Mouse (Mus musculus): Measurements from ENCODE around the gene Evi5l.
A peak's percentile ranks its signal among the peaks of the same experiment; 100 is the strongest.

The Evi5l gene

DNA sequence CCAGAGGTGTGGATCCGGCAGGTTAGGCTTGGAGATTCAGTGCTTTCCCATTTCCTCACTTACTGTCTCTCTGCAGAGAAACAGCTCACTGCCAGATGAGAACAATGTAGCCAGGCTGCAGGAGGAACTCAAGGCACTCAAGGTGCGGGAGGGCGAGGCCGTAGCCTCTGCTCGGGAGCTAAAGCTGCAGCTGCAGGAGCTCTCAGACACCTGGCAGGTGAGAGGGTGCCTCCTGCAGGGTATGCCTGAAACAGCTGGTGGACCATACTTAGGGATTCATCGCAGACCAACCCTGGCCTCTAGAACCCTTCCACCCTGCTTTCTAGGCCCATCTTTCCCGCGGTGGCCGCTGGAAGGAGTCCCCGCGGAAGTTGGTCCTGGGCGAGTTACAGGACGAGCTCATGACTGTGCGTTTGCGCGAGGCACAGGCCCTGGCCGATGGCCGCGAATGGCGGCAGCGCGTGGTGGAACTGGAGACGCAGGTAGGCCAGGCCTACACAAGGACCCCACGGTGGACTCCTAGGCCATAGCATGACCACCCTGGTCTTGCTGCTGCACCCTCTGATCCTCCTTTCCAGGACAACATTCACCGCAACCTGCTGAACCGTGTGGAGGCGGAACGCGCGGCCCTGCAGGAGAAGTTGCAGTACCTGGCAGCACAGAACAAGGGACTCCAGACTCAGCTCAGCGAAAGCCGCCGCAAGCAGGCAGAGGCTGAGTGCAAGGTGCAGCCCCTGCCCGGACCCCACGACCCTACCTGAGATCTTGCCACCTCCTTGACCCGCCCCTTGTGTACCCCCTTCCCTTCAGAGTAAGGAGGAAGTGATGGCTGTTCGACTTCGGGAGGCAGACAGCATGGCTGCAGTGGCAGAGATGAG lies 39.1 kb downstream of the Evi5l start:
- no peak for DNase-seq (ENCODE audit: low read depth, low spot score)

GRCm38 (mm10) chr8:4206182-4207015 lies 40.0 kb downstream of the Evi5l start:
- no peak for DNase-seq (ENCODE audit: low read depth, low spot score)

DNA sequence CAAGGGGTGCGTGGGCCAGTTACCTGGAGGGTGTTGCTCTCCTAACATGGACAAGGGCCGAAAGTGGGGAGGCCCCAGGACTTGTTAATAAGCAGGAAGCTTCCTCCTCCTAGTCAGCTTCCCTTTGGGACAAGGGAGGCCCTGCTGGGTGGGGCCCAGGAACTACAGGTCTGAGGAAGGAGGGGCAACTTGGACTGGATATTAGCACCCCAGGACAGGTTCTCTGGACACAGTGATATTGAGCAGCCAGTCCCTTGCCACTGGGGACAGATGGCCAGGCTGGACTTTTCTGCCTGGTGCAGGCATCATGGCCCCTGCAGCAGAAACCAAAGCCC lies 40.6 kb downstream of the Evi5l start:
- no peak for DNase-seq (ENCODE audit: low read depth, low spot score)

DNA sequence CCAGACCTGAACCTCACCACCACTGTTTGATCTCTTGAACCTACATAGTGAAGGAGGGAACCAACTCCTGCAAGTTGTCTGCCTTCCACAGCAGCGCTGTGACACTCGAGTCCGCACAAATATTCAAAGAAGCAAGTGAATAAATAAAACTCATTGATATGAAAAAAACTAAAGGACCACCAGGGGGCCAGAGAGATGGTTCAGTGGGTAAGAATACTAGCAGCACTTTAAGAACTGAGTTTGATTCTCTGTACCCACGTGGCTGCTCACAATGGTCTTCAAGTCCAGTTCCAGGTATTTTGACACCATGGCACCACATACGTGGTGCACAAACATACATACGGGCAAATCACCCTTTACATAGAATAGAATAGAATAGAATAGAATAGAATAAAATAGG lies 44.7 kb downstream of the Evi5l start:
- no peak for DNase-seq (ENCODE audit: low read depth, low spot score)

GRCm38 (mm10) chr8:4212809-4213209 lies 46.4 kb downstream of the Evi5l start:
- no peak for DNase-seq (ENCODE audit: low read depth, low spot score)

DNA sequence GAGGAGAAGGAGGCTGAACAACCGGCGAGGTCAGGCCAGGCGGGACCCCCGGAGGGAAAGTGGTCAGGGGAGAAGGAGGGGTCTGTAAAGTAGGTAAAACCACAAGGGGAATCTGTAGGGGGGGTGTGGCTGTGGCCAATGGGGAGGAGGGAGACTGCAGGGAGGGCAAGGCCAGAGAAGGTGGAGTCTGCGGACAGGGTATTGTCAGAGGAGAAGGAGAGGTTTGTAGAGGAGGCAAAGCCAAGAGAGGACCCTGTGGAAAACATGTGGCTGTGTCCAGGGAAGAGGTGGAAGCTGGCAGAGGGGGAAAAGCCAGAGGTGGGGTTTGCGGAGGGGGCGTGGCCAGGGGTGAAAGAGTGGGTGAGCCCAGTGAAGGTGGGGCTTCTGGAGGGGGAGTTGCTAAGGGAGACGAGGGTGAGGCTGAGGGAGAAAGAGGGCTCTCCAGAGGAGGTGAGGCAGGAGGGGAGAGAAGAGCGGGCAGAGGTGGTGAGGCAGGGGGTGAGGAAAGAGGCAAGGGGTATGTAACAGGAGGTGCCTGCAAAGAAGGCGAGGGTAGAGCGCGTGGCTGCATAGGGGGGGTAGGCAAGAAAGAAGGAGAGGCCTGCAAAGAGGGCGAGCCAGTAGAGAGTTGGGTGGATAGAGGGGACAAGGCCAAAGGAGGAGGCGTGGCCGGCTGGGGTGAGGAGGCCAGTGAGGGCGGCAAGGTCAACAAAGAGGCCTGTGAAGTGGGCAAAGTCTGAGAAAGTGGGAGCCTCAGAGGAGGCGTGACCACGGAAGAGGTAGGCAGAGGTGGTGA lies 47.0 kb downstream of the Evi5l start:
- DNase-seq (ENCODE audit: low read depth, low spot score): no peak

- DNase-seq (ENCODE audit: low read depth, low spot score): no peak
Observed at GRCm38 (mm10) chr8:4214006-4214980, 47.9 kb downstream of the Evi5l start.

DNA sequence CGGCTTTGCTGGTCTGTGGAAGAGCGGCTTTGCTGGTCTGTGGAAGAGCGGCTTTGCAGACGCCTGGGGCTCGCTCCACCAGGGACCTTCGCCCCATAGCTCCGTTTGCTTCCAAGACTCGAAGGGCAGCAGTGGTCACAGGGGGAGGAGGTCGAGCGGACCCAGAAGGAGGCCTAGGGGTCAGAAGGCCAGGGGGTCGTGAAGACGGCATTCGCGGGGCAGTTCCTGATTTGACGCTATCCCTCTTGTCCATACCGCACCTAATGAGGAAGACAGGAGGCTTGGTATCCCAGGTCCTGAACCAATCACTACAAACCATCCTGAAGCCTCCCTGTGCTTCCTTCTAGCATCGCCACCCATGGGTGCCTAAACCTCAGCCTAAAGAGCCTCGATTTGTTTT lies 49.9 kb downstream of the Evi5l start:
- DNase-seq (ENCODE audit: low read depth, low spot score): no peak

GRCm38 (mm10) chr8:4216791-4217621 lies 50.6 kb downstream of the Evi5l start, which contains the start of gene Prr36:
Prr36 (minus strand) TSS chr8:4217459.
- DNase-seq (ENCODE audit: low read depth, low spot score): peak; percentile 71

GRCm38 (mm10) chr8:4219617-4220016 lies 53.2 kb downstream of the Evi5l start:
- DNase-seq (ENCODE audit: low read depth, low spot score): no peak

- no peak for DNase-seq (ENCODE audit: low read depth, low spot score)
Observed at GRCm38 (mm10) chr8:4222059-4222458, 55.7 kb downstream of the Evi5l start.

GRCm38 (mm10) chr8:4226323-4226722 lies 60.0 kb downstream of the Evi5l start:
- no peak for DNase-seq (ENCODE audit: low read depth, low spot score)

DNA sequence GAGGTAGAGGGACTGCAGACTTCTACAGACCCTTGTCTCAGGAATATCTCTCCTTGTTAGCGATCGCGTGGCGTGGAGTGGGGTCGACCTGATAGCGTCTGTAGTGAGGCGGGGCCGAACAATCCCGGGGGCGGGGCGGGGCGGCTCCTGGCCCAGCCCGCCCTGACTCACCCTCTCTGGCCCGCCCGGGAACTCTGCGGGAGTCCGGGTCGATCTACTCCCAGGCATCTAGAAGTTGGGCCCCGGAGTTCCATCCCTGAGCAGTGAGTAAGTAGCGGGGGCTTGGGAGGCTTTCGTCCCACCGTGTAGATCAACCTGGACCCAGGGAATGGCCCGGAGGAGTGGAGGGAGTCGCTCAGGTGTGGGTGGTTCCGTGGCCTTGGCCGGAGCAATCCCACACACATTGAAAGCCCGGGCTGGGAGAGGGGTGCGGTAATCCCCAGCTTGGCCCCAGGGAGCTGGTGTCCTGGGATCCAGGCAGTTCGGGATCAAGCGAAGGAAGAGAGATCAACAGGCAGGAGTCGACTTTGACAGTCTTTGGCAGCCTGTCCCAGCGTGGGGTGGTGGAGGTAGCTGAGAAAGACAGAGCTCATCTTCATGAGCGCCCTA lies 60.5 kb downstream of the Evi5l start, which contains the start of gene Lrrc8e:
Gene Lrrc8e, plus strand, starts transcription at position 89 of the 609 bp plus-strand sequence.
- DNase-seq (ENCODE audit: low read depth, low spot score): no peak

GRCm38 (mm10) chr8:4227919-4228318 lies 61.6 kb downstream of the Evi5l start:
- no peak for DNase-seq (ENCODE audit: low read depth, low spot score)

DNA sequence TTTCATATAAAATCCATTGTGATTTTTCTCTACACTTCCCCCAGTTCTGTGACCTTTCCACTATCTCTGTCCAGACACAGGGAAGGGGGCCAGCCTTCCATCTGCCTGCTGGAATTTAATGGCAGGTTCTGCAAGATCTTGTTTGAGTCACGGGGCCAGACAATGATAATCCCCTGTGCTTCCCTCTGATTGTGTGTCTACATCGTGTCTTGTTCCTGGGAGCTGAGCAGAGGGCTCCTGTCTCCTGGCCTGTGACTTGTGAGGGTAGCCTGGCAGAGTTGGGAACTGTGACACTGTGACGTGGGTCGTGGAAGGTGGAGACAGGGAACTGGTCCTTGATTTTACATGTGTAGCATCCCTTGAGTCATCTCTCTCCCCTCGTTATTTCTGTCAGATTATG lies 63.4 kb downstream of the Evi5l start:
- no peak for DNase-seq (ENCODE audit: low read depth, low spot score)

- no peak for DNase-seq (ENCODE audit: low read depth, low spot score)
Observed at GRCm38 (mm10) chr8:4230612-4231351, 64.4 kb downstream of the Evi5l start.

DNA sequence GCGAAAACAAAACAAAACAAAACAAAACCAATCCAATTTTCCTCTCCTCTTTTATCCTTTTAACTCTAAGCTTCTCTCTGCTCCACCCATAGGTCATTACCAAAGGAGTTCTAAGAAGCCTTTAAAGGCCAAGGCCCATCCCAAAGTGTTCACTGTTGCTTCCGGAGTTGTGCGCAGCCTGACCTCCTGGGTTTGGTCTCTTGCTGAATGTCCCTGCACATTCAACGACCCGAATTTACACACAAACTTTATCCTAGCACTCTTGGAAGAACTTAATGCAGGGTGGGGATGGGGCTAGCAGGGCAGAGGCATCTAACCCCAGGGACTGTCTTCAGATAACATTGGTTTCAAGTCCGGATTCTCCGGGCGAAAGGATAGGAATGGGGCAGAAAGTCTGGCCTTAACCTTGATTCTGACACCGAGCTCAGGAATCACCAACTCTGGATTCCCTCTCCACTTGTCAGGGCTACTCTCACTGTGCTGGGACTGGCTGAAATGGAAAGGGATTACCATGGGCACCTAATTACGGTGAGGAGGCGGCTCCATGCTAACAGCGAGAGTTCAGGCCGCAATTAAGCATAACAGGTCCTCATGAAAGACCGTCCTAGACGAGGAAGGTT lies 71.6 kb downstream of the Evi5l start:
- no peak for DNase-seq (ENCODE audit: low read depth, low spot score)

Measured in telencephalon, adult 2 months (tissue).